Mouse (Mus musculus): Measurements from ENCODE around the gene Sac3d1. TPM values are rescaled to one million over a fixed set of nuclear protein-coding genes. Genes with fewer than 3 reads are reported as not detected.

Gene Sac3d1
- polyA plus RNA-seq (2012; rRNA removed): 45.8 and 47.4 TPM in 2 replicates

DNA sequence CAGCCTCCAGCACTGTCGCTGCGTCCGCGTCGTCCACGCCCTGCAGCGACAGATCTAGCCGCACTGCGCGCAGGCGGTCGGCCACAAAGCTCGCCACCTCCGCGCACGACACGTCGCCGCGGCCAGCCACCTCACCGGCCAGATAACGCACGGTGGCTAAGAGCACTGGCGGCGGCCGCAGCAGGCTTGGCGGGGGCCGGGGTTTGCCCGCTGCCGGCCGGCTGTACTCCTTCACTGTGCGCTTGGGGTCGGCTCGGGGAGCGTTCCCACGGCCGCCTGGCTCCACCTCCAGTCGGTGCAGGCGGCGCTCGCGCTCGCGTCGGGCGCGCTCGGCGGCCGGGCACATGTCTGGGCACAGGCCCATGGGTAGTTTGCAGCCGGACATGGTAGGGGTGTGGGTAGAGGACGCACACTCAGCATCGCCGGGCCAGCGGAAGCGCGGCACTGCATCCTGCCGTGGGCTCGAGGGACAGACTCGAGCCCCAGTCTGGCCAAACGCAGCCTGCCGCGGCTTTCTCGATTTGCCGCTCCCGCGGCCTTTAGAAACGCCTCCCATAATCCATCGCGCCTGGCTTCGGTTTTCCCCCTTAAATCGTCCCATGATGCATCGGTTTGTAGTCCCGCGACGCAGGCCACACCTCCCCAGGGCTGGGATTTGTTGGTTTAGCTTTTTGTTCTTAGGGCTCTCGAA, at the start of gene Sac3d1:
Gene Sac3d1, minus strand, starts transcription at position 665 of the 691 bp plus-strand sequence.

DNA sequence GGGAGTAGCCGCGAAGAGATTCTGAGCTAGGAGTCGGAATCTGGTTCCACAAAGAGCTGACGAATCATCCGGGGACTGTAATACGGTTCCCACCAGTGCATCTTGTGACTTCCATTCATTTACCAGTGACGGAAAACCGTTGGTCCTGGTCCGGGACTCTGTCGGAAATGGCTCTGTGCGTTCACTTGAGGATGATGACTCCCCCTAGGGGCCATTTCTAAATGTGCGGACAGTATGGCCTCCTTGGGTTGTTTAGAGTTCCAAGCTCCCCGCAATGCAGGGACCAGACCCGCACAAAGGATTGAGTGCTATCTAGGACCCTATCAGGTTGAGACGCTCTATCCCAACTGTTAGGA, 22.9 kb upstream of the Sac3d1 start, which contains the start of gene Arl2:
Gene Arl2, minus strand, starts transcription at position 155 of the 356 bp plus-strand sequence.

DNA sequence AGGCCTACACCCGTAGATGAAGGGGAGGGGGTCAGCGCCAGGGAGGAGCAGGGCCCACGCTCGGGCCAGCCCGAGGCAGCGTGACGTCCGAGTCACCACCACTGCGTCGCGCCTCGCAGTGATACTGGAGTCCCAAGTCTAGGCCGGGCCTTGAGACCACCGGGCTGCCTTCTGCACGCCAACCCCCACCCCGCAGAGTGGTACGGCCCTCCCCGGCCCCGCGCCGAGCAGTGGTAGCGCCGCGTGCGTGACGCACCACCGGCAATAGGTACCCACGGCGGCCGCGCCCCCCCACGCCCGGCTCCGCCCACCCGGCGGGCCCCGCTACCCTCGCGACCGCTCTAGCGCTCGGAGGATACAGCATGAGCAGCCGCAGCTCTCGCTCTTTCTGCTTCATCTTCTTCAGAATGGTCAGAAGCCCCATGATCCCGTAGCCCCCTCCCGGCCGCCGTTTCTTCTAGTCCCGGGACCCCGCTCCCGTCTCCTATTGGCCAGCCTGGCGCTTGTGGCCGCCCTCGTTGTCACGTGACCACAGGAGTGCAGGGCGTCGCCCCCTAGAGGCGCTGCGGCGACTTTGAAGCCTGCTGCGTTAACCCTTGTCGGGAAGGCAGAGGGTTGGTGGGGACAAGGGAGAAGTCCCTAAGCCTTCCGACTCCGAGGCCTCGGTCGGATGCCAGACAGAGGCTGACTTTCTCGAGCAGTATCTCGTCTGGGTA, 22.4 kb upstream of the Sac3d1 start, which contains the start of gene Batf2:
Gene Batf2, plus strand, starts transcription at position 306 of the 716 bp plus-strand sequence.

DNA sequence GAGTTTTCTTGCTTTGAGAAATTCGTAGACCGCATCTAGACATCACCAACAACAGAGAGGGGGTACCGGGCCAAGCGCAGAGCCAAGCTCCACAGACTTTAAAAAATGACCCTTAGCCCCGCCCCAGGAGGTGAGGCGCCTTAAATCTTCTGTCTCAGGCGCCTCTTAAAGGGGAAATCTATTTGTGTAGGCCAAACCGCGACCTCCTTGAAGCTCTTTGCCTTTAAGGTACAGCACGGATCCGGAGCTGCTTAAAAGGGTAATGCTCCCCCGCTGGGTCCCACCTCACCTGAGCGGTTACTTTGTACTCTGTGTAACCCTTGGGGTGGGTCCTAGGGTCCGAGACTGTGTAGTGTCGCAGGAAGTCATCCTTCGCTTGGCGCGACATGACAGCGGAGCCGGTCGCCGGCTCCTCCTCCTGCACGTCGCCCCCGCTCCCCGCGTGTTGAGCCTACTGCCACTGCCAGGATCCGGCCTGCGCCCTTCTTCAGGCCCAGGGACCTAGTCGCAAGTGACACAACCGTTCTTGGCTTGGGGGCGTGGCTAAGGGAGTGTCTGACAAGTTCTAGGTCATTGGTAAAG, 9.4 kb upstream of the Sac3d1 start, which contains the start of gene Snx15:
Gene Snx15, minus strand, starts transcription at position 545 of the 582 bp plus-strand sequence.

DNA sequence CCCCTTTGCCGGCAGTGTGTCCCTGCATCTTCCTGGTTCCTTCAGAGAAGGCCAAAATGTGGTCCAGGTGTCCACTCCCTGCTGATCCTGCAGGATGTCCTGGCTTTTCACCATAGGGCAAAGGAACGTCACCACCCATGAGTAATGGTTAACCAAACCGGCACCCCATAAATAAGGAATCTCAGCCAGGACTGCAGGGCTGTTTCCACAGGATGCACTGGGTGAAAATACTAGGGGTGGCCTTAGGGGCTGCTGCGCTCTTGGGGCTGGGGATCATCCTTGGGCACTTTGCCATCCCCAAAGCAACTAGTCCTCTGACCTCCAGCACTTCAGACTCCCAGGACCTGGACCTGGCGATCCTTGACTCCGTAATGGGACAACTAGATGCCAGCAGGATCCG, 12.9 kb downstream of the Sac3d1 start, which contains the start of gene Naaladl1:
Gene Naaladl1, plus strand, starts transcription at position 197 of the 400 bp plus-strand sequence.

DNA sequence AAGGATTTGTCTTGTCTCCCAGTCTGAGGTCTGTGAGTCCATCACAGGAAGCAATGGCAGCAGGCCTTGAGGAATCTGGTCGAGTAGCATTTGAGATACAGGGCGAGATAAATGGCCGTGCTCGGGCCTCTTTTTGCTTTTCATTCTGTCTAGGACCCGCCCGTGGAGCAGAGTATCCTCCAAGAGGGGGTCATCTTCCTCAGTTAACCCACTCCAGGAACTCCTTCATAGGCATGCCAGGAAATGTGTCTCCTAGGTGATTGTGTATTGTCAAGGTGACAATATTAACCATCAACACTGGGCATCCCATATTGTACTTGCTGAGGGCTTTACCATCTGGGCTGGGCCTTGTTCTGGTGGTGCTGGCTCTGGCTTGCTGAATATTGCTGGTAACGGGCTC, 24.3 kb downstream of the Sac3d1 start, which contains the start of gene AC131692.1:
Gene AC131692.1, plus strand, starts transcription at position 301 of the 400 bp plus-strand sequence.

DNA sequence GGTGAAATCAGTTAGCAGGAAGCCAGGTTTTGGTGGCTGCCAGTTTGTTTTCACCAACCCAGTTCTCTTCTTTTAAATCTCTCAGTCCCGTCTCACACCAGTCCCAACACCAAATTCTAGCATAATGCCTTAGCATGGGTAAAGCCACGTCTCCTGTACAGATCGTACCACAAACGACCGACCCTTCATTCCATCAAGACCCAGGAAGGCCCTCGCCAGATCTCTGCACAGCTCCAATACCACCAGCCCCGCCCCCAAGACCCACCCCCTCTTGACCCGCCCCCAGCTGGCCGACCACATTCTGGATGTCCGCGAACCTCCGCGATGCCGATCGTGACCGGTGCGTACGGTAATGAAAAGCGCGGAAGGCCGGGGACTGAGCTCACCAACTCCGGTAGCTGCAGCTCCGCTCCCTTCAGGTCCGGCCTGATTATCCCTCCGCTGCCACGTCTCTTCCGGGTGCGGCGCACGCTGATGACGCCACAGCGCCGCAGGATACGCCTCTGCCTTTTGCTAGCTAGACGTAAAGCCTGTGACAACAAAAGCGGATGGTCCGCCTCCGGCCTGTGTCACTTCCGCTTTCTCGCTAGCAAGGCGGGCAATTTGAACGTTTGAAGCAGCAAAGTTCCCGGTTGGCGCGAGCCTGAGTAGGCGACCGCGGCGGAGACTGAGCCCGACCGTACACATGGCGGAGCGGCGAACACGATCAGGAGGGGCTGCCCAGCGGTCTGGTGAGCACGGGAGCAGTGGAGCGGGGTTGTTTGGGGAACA, 33.8 kb downstream of the Sac3d1 start, which contains the start of the genes Zfpl1 and Cdca5:
Gene Zfpl1, minus strand, starts transcription at position 479 of the 771 bp plus-strand sequence.
Gene Cdca5, plus strand, starts transcription at position 506 of the 771 bp plus-strand sequence.

DNA sequence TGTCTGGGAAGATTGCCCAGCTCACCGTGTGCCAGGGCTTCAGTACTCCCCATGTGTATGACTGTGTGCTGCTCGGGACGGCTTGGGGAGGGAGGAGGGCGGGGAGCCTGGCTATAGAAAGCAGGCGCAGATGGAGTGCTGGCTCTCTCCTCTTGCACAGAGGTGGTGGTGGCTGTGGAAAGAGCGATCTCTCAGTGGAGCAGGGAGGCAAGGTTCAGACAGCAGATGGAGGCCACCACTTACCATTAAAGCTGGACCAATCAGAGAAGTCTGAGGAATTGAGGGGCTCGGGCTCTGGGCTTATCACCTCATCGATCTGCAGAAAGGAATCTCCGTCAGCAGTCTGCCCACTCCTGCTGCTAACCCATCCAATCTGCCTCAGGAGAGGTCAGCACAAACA, 36.3 kb downstream of the Sac3d1 start, which contains the start of gene Gm28374:
Gene Gm28374, minus strand, starts transcription at position 101 of the 400 bp plus-strand sequence.

DNA sequence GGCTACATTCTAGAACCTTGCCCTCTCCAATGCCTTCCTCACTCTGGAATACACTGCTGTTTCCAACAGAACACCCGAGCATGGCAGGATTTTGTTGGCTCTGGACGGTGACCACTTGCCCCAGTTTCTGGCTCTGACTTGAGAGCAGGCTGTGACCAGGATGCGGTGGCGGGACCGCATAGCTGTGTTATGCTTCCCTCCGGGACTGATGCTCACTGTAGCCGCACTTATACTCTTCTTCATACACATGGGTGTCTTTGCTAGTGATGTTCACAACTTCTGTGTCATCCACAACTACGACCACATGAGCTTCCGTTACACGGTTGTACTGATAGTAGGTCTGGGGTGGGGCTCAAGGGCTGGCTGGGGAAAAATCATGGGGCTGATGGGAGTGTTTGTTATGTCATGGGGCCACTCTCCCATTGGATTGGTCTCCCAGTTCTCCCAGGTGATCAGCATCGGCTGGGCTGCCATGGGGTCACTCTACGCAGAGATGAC, 38.4 kb downstream of the Sac3d1 start, which contains the start of gene Tmem262:
Gene Tmem262, plus strand, starts transcription at position 51 of the 498 bp plus-strand sequence.

DNA sequence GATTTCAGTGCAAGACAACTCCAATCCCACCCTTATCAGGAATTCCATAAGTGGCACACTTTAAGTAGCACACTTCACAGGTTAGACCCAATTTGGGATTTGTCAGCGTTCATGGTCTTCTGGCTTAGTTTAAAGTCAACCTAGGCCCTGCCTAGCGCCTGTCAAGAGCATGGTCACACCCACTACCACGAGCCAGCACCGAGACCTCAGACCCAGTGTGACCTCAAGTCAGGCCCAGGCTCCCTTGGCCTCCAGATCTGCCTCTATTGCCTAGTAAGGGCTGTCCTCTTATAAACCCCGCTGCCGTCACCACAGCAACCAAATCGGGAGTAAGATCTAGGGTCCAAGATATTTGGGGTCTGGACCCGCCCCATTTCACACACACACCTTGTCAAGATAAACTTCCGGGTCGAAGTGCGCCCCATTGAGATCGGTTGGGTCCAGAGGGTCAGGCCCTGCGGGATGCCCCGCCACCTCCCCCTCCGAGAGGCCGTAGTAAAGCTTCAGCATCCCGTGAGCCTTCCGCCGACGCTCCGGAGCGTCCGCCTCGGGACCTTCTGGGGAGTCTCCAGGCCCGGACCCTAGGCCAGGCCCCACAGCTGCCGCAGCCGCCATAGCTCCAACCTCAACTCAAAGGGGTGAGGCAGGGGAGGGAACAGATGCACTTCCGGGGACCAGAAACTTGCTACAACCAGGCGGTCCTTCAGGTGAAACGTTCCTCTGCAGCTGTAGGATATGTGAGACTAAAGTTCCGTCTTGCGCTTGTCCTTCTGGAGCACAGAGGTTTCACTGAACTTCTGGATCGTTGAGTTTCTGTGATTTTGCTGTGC, 41.7 kb downstream of the Sac3d1 start, which contains the start of gene Vps51:
Gene Vps51, minus strand, starts transcription at position 668 of the 830 bp plus-strand sequence.

DNA sequence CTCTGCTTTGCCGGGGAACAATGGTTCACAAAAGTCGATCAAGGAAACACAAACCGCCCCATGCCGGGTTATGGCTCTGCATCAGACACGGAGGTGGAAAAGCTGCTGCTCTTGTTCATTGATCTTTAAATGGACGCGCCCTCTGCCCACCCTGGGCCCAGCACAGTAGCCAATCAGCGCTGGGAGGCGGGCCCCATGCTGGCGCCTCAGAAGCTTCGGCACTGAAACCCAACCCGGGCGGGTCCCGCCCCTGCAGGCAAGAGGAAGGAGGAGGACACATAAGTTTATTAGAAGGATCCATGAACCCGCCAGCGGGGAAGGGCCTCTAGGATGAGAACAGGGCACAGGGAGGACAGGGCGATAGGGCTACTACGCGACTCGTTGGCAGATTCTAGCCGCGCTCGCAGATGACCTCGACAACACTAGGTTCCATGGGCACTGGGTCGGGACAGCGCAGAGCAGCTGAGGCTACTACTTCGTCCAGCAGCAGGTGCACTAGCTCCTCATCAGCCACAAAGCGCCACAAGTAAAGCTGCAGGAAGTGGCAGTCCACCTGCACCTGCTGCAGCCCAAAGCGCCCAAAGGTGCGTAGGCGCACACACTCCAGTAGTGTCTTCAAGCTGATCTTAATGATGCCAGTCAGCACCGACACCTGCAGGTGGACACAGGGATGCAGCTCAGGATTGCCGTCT, 50.6 kb downstream of the Sac3d1 start, which contains the start of gene Tm7sf2:
Gene Tm7sf2, minus strand, starts transcription at position 650 of the 692 bp plus-strand sequence.

Other genes with a start within 250 kb of the Sac3d1 start
- gene Frmd8, start 243.4 kb downstream of the Sac3d1 start, polyA plus RNA-seq (2012; rRNA removed): 16.1 and 16.6 TPM in 2 replicates
- gene Slc25a45, start 240.8 kb downstream of the Sac3d1 start, polyA plus RNA-seq (2012; rRNA removed): 3.5 and 4.1 TPM in 2 replicates
- gene Tigd3, start 224.5 kb downstream of the Sac3d1 start, polyA plus RNA-seq (2012; rRNA removed): 13.9 and 15.5 TPM in 2 replicates
- 193 and 198 TPM in 2 replicates for gene Dpf2, start 205.6 kb downstream of the Sac3d1 start, polyA plus RNA-seq (2012; rRNA removed)
- gene Cdc42ep2, start 193.8 kb downstream of the Sac3d1 start, polyA plus RNA-seq (2012; rRNA removed): 9.7 and 12.1 TPM in 2 replicates
- 50.1 and 52.4 TPM in 2 replicates for gene Pola2, start 154.4 kb downstream of the Sac3d1 start, polyA plus RNA-seq (2012; rRNA removed)
- not detected in 2 replicates for gene Slc22a20, start 132.5 kb downstream of the Sac3d1 start, polyA plus RNA-seq (2012; rRNA removed)
- 5.1 and 9.9 TPM in 2 replicates for gene Capn1, start 102.8 kb downstream of the Sac3d1 start, polyA plus RNA-seq (2012; rRNA removed)
- 28.2 and 37.9 TPM in 2 replicates for gene Syvn1, start 72.1 kb downstream of the Sac3d1 start, polyA plus RNA-seq (2012; rRNA removed)
- 52.3 and 53.8 TPM in 2 replicates for gene Mrpl49, start 60.9 kb downstream of the Sac3d1 start, polyA plus RNA-seq (2012; rRNA removed)
- 1,336 and 1,386 TPM in 2 replicates for gene Fau, start 60.8 kb downstream of the Sac3d1 start, polyA plus RNA-seq (2012; rRNA removed)
- 31.1 and 33.9 TPM in 2 replicates for gene Znhit2, start 57.5 kb downstream of the Sac3d1 start, polyA plus RNA-seq (2012; rRNA removed)
- 79.3 and 81.1 TPM in 2 replicates for gene Tm7sf2, start 50.3 kb downstream of the Sac3d1 start, polyA plus RNA-seq (2012; rRNA removed)
- gene Vps51, start 41.4 kb downstream of the Sac3d1 start, polyA plus RNA-seq (2012; rRNA removed): 101 and 102 TPM in 2 replicates
- not detected in 2 replicates for gene Tmem262, start 38.6 kb downstream of the Sac3d1 start, polyA plus RNA-seq (2012; rRNA removed)
- gene Gm28374, start 36.4 kb downstream of the Sac3d1 start, polyA plus RNA-seq (2012; rRNA removed): 2.3 and 2.7 TPM in 2 replicates
- gene Zfpl1, start 33.7 kb downstream of the Sac3d1 start, polyA plus RNA-seq (2012; rRNA removed): 99.9 and 111 TPM in 2 replicates
- gene Cdca5, start 33.7 kb downstream of the Sac3d1 start, polyA plus RNA-seq (2012; rRNA removed): 13.7 and 19.6 TPM in 2 replicates
- gene AC131692.1, start 24.2 kb downstream of the Sac3d1 start, polyA plus RNA-seq (2012; rRNA removed): 0.29 and 0.48 TPM in 2 replicates
- 1.8 and 1.9 TPM in 2 replicates for gene Naaladl1, start 12.9 kb downstream of the Sac3d1 start, polyA plus RNA-seq (2012; rRNA removed)
- gene Snx15, start 9.7 kb upstream of the Sac3d1 start, polyA plus RNA-seq (2012; rRNA removed): 47.2 and 51.4 TPM in 2 replicates
- 0.34 and 0.48 TPM in 2 replicates for gene Batf2, start 22.3 kb upstream of the Sac3d1 start, polyA plus RNA-seq (2012; rRNA removed)
- gene Arl2, start 22.9 kb upstream of the Sac3d1 start, polyA plus RNA-seq (2012; rRNA removed): 99.8 and 109 TPM in 2 replicates
- 0.09 TPM in 1 of 2 replicates, not detected in the other for gene Majin, start 65.7 kb upstream of the Sac3d1 start, polyA plus RNA-seq (2012; rRNA removed)
- 0.14 and 1.1 TPM in 2 replicates for gene Gpha2, start 107.7 kb upstream of the Sac3d1 start, polyA plus RNA-seq (2012; rRNA removed)
- 99.3 and 99.9 TPM in 2 replicates for gene Ppp2r5b, start 117.2 kb upstream of the Sac3d1 start, polyA plus RNA-seq (2012; rRNA removed)
- 19.9 and 22.5 TPM in 2 replicates for gene Atg2a, start 123.0 kb upstream of the Sac3d1 start, polyA plus RNA-seq (2012; rRNA removed)
- 175 and 205 TPM in 2 replicates for gene Ehd1, start 158.1 kb upstream of the Sac3d1 start, polyA plus RNA-seq (2012; rRNA removed)
- 5.2 and 8.1 TPM in 2 replicates for gene Cdc42bpg, start 187.8 kb upstream of the Sac3d1 start, polyA plus RNA-seq (2012; rRNA removed)
- gene Men1, start 216.3 kb upstream of the Sac3d1 start, polyA plus RNA-seq (2012; rRNA removed): 105 and 109 TPM in 2 replicates
- 111 and 113 TPM in 2 replicates for gene Map4k2, start 222.5 kb upstream of the Sac3d1 start, polyA plus RNA-seq (2012; rRNA removed)
- 197 and 220 TPM in 2 replicates for gene Sf1, start 245.0 kb upstream of the Sac3d1 start, polyA plus RNA-seq (2012; rRNA removed)